Mouse (Mus musculus) cerebellum, adult 9-11 months (tissue): Measurements from ENCODE around the gene Tob2.
A peak's percentile ranks its signal among the peaks of the same experiment; 100 is the strongest.

Experiments used
- DNase-seq: peaks from one replicate; pipeline ENCODE4 v3.0.0; 2022

Gene Tob2

DNA sequence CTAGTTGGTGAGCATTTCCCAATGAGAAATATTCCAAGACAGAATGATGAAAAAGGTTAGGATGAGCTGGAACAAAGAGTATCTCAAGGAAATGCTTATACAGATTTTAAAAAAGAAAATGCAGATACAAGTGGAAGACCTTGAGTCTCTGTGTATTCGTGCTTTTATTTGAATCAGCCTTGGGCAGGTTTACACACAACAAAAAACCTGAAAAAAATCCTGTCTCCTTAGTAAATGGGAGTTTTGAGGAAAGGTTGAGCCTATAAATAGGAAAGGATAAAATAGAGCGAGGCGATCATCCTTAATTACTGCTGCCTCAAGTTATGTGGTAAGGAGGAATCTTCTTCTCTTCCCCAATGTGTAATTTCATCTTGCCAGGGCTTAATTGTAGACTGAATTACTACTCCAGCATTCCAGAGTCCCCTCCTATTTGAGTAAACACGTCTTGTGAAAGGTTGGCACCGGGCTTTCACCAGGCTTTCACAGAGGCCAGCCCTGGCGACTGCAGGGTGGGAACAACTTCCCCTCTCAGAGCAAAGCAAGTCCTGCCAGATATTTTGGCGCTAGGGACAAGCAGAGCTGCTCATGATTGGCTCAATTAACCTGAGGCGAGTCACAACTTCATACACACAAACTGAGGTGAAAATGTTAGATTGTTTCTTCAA is 2.0 kb upstream of the Tob2 start:
- peak; percentile 72 for DNase-seq

DNA sequence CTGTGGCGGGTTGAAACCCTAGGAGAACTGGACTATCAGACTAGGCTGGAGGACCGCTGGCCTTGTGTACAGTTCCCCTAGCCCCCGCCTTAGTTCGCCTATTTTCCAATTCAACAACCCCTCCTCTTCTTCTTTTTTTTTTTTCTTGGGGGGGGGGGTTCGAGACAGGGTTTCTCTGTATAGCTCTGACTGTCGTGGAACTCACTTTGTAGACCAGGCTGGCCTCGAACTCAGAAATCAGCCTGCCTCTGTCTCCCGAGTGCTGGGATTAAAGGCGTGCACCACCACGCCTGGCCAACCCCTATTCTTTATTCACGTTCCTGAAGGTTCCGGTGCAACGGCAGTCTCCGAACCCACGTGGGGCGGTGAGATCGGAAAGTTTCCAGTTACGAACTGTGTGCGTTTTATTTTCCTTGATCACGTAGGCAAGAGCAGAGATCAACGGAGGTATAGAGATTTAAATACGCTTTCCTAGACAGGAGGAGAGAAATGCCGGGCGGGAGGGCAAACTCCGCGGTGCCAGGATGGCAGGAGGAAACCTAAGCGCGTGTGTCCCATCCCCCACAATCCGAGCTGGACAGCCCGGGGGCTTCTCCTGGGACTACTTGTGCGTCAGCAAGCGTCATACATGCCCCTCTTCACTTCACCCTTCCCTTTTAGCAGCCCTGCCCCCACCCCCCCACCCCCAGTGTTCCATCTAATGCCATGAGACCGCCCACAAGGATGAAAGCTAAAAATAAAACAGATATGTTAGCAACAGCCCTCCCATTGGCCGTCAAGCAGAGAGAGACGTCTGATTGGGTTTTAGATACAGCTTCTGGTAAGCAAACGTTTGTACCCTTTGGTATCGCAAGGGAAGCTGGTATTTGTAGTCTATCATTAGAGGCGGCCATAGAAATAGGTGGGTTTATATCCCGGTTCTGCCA is 997 bp upstream of the Tob2 start:
- DNase-seq = peak; percentile 95

DNA sequence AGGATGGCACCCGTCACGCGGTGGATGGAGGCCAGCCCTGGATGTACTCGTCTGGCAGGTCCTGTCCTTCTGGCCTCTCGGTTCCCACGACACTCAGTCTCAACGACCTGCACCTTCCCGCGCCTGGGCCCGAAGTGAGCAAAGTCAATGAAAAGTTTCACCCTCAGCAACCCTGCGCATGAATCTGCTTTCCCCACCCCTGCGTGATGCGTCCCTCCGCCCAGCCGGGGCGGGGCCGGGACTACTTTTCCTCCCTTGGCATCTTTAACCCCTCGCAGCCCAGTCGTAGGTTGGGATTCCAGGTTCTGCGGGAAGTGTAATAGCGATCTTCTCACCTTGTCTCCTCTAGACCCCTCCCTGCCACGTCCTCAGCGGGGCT is 469 bp downstream of the Tob2 start:
- DNase-seq = peak; percentile 94

DNA sequence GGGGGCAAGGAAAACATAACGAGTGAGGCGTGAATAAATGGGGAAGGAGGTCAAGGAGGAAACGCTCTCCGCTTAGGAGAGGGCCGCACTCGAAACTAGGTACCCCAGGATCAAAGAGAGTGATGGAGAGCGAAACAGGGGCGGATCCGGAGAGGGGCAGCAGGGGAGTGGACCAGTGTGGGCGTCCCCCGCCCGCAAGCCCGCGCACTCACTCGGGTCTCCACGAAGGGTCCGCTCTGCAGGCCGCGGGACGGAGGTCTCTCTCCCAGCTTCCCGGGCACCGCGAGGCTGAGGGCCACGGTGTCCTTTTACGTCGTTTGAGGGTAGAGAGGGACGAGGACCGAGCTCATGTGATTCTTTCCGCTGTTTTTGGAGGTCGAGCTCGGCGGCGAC is 876 bp downstream of the Tob2 start:
- no peak for DNase-seq

DNA sequence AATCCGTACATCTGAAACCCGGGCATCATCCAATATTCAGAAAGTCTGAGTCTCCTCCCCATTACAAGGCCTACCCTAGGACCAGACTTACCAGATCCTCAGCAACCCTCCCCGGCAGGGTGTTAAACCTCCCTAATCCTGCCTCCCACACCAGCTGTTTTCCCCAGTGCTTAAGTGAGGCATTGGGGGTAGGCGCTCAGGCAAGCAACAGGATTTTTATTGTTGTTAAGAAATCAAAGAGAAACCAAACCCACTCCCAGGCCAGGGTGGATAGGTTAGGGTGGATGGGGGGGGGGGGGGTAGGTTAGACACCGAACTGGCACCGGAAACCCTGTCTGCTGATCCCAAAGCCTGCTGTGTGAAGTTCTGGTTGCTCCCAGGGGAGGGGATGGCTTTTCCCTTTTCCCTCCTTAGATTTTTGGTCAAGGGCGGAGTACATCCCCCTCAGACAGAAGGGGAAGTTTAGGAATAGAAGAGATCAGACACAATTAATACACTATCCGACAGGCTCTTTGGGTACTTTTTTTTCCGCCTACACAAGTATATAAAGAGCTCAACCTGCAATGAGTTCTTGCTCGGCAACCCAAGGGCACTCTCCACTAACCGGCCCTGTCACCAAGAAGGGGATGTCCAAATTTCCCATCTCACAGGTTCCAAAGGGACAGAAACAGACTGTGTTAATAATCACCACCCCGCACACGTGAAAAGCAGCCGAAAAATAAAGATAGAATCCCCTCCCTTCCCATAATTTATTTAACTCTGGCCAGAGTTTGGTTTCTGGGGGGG is 1.5 kb downstream of the Tob2 start:
- peak; percentile 73 for DNase-seq

DNA sequence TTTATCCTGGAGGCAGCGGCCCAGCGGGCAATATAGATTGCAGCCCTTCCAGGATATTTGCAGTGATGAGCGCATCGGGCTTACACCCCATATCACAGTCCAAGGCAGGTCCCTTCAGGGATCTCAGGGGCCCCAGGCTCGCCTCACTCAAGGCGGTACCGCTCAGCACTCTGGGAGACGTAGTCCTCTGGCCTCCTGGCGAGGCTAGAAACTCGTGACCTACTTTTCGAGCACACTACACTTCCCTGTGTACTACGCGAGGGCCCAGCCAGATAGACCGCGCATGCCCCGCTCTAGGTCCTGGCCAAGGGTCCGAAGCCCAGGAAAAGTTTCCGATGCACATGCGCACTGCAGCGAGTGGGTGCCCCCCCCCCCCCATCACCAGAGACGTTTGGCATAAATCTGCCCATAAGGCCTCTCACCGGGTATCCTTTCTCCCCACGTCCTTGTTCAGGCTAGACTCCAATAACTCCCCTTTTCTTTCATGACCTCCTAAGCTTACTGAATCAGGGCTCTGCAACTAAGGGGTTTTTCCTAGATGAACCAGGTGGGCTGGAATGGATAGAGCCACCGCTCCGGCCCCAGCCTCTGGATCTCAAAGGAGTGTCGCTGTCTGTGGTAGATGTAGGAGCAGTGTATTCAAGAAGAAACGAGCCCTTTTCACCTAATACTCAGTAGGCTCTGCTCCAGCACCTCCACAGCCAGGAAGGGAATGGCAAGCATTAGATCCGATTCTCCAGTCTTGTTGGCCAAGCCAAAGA is 2.4 kb downstream of the Tob2 start:
- DNase-seq = peak; percentile 96

DNA sequence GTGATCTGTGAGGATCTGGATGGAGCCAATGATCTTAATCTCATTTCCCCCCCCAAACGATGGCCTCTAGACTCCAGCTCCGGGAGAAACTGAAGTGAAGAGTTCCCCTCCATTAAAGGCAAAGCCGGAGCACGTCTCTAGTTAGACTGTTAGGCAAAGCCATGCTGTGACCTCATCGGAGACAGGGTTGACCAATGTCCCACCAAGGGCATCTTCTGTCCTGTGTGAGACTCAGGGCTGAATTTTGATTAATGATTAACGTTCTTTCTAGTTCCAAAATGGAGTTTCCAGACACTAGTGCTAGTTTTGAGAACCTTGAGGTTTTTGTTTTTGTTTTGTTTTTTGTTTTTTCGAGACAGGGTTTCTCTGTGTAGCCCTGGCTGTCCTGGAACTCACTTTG is 5.5 kb downstream of the Tob2 start:
- DNase-seq = no peak

DNA sequence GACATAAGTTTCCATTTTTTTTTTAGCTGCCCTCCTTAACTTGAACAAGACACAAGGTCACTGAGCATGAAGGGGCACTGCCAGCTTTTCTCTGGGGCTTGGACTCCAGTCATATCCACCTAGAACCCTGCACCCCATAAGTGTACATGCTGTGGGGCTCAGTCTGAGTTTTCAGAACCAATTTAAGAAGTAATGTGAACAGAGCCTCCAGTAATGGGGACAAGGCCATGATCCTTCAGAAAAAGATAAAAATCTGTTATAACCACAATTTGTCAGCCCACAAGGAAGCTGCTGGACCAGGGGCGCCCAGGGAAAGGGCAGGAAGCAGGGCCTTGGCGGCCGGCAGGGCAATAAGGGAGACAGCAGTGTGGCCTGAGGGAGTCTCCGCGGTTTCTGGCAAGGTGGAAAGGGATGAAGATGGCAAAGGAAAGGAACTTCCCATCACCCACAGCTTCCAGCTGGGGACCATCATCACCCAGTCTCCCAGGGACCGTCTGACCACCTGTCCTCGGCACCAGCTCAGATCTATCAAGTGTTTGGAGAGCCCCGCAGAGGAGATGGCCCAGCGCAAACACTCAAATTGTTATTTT is 6.1 kb downstream of the Tob2 start:
- peak; percentile 74 for DNase-seq

DNA sequence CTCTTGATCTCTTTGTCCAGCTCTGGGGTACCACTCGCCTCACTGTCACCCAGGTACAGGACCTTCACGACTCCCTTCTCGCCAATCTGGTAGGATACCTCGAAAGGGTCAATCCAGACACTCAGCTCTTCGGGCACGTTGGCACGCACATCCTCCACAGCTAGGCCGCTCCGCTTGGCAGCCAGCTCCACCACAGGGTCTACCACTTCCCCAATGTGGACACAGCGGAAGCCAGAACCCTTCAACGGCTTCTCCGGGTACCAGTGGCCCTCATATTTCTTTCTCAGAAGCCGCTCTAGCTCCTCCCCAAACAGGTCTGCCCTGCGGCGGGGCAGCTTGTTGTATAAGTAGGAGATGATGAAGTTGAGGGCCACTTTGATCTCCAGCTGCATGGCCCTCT is 7.2 kb downstream of the Tob2 start:
- DNase-seq = peak; percentile 53

DNA sequence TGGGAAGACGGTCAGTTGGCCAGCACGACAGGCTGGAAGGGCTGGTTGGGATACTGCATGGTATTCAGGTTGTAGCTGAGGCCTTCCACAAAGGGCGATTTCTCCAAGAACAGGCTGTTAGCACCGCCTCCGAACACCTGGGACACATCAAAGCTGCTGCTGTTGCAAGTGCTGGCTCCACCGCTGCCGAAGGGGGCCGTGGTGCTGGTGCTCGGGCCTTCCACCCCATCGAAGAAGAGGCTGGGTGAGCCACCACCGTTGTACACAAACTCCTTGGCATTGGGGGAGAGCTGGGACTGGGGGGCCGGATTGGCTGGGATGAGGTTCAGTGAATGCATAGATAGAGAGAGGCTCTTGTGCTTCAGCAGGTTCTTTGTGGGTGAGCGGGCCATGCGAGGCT is 7.9 kb downstream of the Tob2 start:
- DNase-seq = peak; percentile 45

DNA sequence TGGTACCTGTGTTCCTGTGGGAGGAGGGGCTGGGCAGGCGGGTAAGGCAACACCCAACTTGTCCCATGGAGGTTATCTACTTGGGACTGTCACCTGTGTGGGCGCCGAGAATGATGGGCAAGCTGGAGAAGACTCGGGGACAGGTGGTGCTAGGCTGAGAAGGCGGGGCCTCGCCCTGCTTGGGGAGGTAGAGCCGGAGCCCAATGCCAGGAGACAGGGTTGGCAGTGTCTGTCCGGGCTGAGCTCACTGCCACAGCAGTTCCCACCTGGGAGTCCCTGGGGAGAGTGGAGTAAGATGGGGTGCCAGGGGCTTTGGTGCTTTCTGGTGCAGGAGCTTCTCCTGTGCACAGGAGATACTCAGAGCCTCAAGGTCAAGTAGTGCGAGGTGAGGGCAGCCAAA is 9.5 kb downstream of the Tob2 start:
- DNase-seq = peak; percentile 87

DNA sequence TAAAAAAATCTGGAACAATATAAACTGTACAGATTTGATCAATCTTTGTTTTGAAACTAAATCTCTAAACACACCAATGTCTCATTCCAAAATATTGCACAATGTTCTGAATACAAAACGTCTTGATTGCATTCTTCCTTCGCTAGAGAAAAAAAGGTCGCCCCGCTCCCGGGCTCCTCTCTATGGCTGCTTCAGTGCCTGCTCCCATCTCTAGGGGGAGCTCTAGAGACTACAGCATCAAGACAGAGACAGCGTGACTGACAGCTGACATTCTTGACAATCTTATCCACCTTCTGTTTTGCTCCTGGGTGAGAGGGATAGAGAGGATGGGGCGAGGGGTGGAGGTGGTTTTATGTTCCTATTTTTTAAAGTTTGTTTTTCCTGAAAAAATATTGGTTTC is 10.3 kb downstream of the Tob2 start:
- peak; percentile 63 for DNase-seq

DNA sequence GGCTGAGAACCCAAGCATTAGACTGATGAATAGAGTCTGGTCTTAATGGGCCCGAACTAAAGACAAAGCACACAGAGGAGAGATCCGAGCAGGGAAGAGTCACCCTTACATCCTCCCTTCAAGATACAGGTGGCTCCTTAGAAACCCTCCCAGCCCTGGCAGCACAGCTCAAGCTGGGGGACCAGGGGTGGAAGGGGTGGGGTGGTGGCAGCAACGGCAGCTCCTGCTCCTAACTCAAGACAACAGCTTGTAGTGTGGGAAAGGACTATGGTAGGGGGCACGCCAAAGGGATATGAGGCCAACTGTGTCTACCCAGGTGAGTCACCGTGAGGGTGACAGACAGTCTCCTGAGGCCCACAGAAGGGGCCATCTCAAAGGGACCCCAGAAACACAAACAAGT is 10.7 kb downstream of the Tob2 start:
- DNase-seq = peak; percentile 51

DNA sequence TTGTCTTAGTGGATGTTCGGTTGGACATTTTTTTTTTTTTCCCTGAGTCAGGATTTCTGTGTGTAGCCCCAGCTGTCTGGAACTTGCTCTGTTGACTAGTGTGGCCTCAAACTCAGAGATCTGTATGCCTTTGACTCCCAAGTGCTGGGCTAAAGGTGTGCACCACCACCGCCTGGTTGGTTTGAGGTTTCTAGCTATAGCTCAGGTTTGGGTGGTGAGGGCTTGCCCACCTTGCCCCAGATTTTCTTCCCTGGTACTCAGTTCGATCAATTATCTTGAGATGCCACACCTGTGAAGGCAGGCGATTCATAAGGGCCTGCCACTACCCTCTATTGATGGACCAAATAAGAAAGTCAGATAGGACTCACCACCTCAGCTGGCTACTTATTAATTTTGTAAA is 11.4 kb downstream of the Tob2 start:
- no peak for DNase-seq

DNA sequence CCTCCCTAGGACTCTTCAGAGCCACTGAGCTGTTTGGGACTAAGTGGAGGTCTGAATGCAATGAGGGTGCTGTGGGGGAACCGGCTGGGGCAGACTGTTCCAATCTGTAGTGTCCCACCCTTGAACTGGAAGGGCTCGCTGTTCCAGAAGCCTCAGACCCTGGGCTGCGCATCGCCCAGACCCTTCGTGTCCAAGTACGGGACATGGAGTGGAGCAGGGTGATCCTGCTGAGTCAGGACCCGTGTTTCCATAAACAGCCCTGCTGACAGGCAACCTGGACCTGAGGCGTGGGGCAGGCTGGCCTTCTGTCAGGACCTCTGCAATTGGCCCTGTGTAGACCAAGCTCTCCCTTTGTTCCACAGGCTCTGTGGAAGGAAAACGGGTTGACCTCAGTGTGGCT is 11.8 kb downstream of the Tob2 start:
- DNase-seq = peak; percentile 50

DNA sequence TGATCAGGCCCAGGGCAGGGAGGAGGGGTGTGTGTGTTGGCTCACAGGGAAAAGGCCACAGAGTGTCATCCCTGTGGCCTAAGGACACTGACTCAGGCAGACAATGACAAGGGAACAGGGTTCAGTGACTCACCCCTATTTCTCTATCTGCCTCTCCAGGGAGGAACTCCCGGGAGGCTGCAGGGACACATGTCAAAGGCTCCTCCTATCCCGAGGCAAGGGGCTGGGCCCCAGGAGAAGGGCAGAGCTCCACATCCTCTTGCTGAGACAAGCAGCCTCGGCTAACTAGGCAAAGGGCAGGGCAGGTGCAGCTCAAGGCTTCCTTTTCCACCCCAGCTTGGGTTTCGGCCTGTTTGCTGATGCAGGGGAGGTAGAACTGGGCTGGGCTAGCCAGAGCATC is 12.9 kb downstream of the Tob2 start:
- DNase-seq = peak; percentile 50

DNA sequence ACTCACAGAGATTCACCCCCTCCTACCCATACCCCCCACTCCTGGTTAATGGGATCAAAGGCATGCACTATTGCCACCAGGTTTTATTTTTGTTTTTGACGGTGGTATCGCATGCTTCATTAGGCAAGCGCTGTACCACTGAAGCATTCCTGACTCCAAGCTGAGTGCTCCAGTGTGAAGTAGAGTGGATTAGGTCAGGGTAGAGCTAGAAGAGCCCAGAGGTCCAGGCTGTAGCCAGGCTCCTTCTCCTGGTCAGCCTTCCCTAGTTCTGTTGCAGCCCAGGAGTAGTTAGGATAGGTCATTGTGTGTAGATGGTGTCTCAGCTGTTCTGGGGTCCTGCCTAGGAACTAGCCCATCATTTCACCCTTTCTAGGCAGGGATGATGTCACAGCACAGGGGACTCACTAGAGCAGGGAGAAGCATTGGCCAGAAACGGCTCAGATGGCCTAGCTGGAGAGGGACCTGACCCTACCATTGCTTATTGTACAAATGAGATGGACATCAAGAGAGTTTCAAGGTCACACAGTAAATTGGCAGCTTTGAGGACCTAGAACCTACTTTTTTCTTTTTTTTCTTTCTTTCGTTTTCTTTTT is 13.5 kb downstream of the Tob2 start:
- DNase-seq = no peak

DNA sequence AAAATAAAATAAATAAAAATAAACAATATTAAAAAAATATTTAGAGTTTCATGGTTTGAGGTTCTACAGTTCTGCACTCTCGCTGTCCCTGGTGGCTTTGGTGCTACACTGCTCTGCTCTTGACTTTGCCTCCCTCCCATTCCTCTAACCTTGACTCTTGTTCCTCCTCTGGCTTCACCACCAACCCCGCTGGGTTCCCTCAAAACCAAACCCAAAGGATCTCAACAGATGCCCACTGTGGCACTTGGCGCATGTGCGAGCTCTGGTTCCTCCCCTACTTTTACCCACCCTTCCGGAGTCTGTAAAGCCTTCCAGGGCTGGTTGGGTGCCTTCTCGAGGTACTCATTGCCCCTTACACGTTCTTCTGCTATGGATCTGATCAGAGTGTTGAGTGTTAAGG is 16.3 kb downstream of the Tob2 start:
- no peak for DNase-seq

DNA sequence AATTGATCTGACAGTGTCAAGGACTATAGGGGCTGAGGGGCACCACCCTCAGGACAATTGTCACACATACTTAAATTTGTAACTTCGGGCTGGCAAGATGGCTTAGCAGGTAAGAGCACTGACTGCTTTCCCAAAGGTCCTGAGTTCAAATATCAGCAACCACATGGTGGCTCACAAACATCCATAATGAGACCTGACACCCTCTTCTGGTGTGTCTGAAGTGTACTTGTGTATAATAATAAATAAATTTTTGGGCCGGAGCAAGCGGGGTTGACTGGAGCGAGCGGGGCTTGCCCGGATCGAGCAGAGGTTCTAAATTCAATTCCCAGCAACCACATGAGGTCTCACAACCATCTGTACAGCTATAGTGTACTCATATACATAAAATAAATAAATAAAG is 18.3 kb downstream of the Tob2 start:
- DNase-seq = peak; percentile 62

DNA sequence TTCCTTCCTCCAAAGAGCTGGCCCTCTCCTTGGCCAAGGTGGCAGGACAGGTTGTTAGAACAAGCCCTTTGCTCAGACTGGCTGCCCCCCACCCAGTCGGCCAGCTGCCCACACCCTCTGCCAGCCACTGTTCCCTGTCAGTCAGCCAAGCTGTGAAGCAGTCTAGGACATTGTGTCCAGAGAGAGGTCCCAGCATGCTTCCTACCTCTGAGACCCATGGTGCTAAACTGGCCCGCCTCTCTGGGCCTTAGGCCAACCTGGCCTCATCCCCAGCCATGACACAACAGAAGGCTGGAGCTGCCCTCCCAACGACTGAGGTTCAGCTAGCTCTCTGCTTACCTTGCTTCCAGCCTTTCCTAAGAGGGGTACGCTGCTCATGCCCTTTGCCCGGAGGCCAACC is 19.0 kb downstream of the Tob2 start:
- DNase-seq = peak; percentile 99

DNA sequence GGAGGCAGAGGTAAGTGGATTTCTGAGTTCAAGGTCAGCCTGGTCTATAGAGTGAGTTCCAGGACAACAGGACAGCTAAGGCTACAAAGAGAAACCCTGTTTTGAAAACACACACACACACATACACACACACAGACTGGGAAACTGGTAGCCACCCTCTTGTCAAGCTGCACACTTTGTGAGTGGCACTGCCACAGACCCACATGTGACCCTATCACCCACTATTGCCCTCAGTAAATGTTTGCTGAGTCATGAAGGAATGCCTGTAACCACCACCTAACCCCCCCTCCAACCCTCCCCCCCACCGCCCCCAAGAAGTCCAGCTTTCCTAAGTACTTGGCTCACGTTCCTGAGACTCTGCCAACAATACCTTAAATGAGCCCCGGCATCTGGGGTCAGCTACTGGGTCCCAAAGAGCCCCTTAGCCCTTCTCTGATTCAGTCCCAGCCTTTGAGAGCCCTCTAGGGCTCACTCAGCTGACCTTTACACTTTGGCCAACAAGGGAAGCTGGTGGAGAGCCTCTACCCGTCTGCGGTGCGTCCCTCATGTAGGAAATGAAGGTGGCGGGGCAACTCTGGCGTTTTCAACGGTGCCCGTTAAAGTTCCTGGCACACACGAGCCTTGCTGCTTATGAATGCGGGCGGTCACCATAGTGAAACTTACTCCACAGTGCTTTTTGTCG is 19.9 kb downstream of the Tob2 start:
- peak; percentile 69 for DNase-seq
